Mouse (Mus musculus) right cerebral cortex, adult 18-20 months (tissue): Measurements from ENCODE around the gene Parp6.

Experiments
- DNase-seq: peaks from one replicate; pipeline ENCODE4 v3.0.0; 2022; ENCODE audit warnings: mixed read lengths

Parp6 gene

GRCm38 (mm10) chr9:59616622-59617306 lies at the start of gene Parp6:
Gene Parp6 (plus strand): TSS chr9:59617284.
- DNase-seq, result peak; percentile 100

DNA sequence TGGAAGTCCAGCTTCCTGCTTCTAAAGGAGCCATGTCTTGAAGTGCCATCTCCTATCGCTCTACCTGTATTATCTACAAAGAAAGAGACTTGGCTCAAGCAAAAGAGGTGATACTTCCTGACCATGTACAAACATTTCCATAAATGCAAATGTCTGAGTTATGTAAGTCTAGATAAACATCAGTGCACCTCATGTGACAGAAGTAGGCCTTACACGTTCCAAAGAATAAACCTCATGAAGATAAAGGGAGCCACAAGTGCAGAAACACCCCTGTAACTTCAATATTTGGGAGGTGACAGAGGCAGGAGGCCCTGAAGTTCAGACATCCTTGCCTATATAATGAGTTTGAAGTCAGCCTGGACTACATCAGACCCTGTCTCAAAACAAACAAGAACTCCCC lies 45.2 kb upstream of the Parp6 start:
- DNase-seq, result no peak

GRCm38 (mm10) chr9:59577401-59577800 lies 39.7 kb upstream of the Parp6 start:
- DNase-seq, result no peak

- DNase-seq, result peak; percentile 96
Observed at GRCm38 (mm10) chr9:59577844-59578504, 39.1 kb upstream of the Parp6 start, which contains the start of gene Celf6. Gene Celf6 (plus strand): TSS chr9:59577917.

DNA sequence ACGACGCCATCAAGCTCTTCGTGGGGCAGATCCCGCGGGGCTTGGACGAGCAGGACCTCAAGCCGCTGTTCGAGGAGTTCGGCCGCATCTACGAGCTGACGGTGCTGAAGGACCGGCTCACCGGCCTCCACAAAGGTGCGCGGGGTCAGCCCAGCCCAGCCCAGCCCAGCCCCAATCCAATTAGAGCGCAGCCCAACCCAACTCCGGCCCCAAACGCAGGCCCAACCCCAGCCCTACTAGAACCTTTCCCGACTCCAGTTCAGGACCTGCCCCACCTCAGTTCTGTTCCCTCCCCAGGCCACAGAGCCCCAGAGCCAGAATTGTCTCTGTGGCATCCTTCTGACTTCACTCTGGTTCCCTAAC lies 38.6 kb upstream of the Parp6 start:
- DNase-seq, result no peak

DNA sequence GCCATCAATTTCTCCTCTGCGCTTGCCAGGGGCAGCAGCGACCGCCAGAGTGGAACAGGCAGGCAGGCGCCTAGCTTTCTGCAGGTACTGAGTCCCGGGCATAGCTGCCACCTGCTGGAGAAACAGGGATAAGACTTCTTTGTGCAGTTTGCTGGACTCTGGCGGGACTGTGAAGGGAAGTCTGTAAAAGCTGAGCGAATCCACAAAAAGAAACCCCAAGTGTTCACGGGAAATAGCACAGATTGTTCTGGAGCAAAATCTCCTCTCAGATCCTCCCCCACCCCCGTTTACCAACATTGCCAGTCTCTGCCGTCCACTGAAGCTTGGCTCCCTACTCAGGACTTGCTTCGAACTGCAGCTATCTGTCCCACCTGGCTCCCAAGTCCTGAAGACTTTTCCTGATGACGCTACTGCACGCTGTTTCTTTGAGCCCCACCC lies 32.2 kb upstream of the Parp6 start:
- peak; percentile 87 for DNase-seq

- peak; percentile 35 for DNase-seq
Observed at GRCm38 (mm10) chr9:59588252-59588651, 28.8 kb upstream of the Parp6 start.

DNA sequence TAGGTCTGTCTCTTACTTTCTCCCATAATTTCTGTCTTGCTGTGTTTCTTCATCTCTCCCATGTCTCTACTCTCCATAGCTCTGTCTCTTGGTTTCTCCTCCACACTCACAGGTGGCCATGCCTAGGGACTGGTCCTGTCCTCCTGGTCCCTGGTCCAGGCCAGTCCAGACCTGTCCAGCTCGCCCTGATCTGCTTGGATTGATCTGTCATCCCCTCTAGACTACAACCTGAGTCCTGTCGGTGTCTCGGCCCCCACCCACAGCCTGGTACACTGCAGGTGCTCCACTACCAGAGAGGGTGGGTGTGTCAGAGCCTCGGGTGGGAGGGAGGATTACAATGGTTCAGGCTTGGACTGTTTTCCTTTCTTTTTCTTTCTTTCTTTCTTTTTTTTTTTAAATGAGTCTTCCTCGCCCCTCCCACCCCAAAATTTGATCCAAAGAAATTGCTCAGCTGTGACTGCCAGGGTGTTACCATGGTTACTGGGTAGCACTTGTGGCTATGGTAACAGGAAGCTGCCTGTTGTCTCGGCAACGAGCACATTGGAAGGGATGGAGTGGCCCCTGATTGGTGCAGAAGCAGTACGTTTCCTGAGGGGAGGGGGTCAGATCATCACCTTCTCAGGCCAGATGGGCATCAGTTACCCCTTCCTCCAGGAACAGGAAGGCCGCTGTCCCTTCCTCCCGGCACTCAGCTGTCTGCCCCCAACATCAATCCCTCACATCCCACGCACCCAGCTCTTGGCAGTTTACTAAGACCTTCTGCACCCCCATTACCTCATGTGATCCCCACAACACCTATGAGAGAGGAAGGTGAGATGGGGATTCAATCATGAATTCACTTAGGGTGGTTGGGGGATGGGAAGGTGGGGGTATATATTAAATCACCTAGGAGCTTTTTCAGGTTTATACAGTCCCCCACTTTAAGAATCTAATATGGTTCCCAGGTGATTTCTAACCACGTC lies 28.1 kb upstream of the Parp6 start:
- DNase-seq, result peak; percentile 88

DNA sequence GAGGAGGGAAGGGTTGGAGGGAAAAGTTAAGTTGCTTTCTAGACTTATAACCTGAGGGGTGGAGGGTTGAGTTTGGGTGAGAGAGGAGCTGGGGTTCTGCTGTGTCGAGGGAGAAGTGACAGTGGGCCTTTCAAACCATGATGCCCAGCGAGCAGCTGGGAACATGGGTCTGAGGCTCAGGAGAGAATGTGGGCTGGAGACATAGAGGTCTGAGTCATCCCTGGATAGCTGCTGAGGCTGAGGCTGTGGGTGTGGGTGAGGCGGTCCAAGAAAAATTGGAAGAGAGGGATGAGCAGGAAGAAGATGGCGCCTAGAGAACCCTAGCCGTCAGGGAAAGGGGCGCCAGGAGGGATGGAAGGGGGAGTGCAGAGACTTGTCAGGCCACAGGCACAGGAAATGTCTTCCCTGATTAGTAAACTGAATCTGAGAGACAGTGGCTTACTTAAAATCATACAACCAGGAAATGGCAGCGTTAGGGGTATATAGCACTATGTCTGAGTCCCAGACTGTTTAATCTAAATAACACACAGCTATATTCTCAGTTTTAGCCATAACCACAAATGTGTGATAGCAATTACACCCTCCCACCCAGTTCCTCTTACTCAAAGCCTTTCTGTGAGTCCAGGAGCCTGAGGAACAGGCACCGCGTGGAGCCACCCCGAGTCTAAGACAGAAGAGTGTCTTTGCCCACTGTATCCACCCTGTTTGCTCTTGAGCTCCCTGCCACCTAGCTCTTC lies 27.2 kb upstream of the Parp6 start:
- DNase-seq, result peak; percentile 82

GRCm38 (mm10) chr9:59601661-59602060 lies 15.4 kb upstream of the Parp6 start:
- DNase-seq, result no peak

DNA sequence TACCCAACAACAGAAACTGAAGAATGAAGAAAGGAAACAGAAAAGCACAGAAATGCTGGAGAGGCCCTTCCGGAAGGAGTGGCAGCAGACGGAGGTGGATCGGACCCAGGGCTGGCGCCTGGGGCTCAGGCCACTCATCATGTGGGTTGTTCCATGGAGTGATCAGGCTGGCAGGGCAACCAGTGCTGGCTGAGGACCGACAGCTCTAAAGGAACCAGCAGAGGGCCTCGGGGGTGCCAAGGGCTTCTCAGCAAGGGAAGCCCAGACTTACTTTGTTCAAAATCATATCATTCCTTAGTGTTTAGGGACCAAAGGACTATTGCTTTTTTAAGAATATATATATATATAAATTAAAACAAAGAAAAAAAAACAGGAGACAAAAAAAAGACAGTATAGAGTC lies 11.1 kb upstream of the Parp6 start:
- DNase-seq, result no peak

- DNase-seq, result no peak
Observed at GRCm38 (mm10) chr9:59610950-59611349, 6.1 kb upstream of the Parp6 start.

- no peak for DNase-seq
Observed at GRCm38 (mm10) chr9:59615797-59616196, 1.3 kb upstream of the Parp6 start.

DNA sequence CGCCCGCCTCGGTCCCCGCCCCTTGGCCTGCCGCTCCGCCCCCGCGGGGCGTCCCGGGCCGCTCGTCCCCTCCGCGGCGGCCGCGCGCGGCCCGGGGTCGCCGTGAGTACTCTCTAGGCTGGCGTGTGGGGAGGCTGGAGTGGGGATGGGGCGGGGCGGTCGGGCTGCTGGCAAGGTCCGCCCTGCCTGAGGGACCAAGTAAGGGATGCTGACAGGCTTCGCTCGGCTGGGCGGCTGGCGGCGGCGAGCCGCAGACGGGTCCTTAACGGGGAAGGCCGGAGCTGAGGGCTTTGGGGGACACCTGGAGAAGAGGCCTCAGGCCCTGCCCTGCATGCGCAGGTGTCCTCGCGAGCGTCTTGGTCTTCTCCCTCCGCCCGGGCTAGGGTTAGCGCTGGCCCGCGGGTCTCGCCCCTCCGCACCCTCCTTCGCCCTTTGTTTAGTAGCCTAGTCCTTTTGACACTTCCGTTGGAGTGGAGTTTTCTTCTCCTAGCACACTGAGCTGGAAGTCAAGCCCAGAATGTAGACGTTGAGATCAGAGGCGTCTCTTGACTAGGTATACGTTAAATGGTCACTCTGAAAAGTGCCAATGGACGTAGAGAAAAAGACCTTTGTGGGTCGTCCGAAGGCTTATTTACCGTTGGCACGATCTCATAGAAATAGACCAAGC lies 356 bp downstream of the Parp6 start:
- no peak for DNase-seq

DNA sequence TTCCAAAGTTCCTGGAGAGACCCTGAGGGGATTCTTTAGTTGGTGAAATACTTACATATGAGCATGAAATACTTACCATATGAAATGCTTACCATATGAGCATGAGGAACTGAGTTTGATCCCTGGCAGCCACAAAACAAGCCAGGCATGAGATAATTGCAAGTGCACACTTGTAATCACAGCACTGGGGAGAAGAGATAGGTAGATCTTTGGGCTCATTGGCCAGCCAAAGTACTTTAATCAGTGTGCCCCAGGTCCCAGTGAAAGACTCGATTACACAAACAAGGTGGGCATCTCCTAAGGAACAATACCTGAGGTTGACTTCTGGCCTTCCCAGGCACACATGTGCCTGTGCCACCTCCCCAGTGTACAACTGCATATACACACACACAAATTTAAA lies 21.3 kb downstream of the Parp6 start:
- DNase-seq, result no peak

DNA sequence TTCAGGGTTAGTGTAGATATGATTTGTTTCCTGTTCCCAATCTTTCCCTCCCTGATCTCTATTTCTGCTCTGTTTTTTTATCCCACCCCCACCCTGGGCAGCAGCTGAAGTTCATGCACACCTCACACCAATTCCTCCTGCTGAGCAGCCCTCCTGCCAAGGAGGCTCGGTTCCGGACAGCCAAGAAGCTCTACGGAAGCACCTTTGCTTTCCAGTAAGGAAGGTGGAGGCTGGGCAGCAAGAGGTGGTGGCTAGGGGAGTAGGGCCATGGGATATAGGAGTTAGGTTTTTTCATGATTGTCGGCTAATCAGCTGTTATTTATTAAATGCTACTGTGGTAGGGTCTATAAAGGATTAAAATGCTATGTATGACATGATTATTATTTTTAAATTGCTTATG lies 22.9 kb downstream of the Parp6 start:
- DNase-seq, result no peak

DNA sequence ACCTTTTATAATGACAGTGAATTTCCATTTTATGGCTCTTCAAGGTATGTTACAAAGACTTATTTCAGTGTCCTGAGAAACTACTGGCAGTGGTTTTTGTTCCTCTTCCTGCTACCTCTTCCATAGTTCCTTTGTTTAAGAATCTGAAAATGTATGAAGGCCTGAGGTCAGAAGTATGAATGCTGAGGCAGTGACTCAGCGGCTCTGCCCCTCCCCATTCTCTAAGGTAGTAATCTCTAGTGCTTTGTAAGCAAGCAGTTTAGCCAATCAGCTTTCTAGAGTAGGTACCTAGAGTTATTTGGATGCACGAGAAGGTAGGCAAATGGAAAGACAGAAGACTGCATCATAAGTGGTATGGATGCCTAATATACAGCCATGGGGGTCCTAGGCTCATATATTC lies 24.2 kb downstream of the Parp6 start:
- no peak for DNase-seq

DNA sequence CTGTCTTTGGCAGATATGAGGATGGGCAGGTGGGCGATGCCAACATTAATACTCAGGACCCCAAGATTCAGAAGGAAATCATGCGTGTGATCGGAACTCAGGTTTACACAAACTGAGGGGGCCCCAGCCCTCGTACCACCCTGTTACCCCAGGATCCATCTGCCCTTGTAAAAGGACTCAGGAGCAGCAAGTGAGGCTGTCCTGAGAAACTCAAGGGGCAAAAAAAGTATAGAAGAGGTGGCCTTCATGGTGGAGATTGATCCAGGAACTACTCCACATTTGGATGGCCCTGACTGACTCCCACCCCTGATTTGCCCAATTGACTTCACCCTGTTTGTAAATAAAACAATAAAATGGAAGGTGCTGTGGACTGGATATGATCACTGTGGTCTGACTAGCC lies 32.8 kb downstream of the Parp6 start:
- DNase-seq, result no peak

- DNase-seq, result peak; percentile 75
Observed at GRCm38 (mm10) chr9:59653371-59653770, 36.3 kb downstream of the Parp6 start.

DNA sequence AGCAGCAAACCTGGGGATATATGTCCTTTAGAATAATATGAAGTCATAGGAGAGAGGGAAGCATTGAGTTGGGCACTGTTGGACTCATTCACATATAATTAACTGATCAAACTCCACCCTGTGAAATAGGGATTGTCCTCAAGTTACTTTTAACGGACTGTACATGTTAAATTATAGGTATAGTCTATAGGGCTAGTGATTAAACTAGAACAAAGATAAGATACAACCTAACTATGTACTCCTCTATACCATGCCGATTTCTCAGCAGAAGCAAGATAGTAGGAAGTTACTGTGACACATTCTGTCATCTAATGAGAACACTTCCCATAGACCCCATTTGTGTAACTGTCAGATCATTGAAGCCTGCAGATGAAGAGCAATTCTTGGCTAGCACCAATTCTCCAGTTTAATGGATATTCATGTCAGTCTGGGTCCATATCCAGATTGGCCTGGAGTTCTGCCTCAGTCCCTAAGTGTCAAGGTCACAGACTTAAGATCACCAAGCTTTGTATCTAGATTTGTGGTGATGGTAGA lies 37.4 kb downstream of the Parp6 start:
- no peak for DNase-seq

DNA sequence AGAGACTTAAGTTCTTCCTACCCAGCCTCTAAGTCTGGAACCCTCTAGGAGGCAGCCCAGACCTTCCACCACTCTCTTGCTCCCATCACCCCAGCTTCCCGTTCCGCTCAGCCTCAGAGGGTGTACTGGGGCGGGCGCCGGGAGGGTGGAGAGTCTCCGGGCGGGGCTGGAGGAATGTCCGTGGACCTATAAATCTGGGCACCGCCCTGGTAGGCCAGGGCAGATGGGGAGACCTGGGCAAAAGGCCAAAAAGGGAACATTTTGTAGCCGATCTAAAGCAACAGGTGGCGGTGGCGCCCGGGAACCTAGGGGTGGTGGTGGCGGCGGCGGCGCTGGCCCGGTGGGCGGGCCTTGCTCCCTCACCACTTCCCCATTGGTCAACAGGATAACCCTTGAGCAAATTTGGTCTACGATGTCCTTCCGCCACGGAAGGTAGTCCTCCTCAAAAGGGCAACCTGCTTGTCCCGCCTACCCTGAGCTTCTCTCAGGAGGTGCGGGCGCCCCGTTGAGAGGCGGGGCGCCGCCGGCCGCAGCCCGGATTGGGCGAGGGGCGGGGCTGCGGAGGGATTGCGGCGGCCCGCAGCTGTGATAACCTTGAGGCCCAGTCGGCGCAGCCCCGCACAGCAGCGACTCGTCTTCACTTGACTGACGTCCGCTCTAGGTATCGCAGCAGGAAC lies 39.0 kb downstream of the Parp6 start, which contains the start of gene Pkm:
Gene Pkm, plus strand, starts transcription at position 411 of the 677 bp plus-strand sequence.
- DNase-seq, result peak; percentile 97
